8 mouse cellular contexts compared by ENCODE assay signal in the genomic region with DNA sequence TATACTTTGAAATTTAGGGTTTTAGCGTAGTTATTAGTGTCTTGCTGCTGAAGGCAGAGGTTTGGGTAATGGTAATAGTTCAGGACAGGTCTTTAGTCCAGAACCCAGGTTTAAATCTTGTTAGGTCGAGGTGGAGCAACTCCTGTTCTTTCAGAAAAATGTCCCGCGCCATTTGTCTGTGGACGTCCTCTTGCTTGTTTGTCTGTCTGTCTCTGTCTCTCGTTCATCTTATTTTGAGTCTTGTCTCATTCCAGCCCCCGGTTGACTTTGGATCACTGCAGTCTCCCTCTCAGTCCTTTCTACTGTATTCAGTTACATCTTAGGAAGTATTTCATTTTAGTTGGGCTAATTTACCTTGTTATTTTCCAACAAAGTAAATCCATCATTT. TPM values are rescaled to one million over a fixed set of nuclear protein-coding genes. Genes with fewer than 3 reads are reported as not detected.
DNase-seq lines count a peak whose midpoint lies in the region; ATAC-seq and TF ChIP-seq lines count a peak whose summit lies in the region.

No protein-coding gene starts in this region.

- no peak for TF ChIP-seq CTCF in C2C12 (IDR thresholded peaks at IDR 0.05; ENCODE audit: control insufficient read depth, insufficient read depth, insufficient read length)
- no peak for TF ChIP-seq CTCF in liver, adult 2 months (IDR thresholded peaks at IDR 0.05; ENCODE audit: low read depth, low read length)

- 6% methylated on average over 7 of the region's 7 CpGs for WGBS in forebrain, embryonic 14.5 days
- 3% methylated on average over 7 of the region's 7 CpGs for WGBS in liver, adult 2 months

- peaks cover 18% of the 10 kb centered on the region for H3K36me3 ChIP-seq in C2C12 (ENCODE audit: control insufficient read depth, insufficient read depth)
- H3K36me3 ChIP-seq in forebrain, embryonic 14.5 days (ENCODE audit: control insufficient read depth, insufficient read depth, low read length): peaks cover 11% of the 10 kb centered on the region
- H3K36me3 ChIP-seq in liver, adult 2 months (ENCODE audit: control insufficient read depth, insufficient read depth, low read length): peaks cover 15% of the 10 kb centered on the region

- H3K79me2 ChIP-seq in C2C12 (ENCODE audit: control insufficient read depth, insufficient read depth): peaks cover 57% of the 10 kb centered on the region
- H3K79me2 ChIP-seq in liver, adult 2 months (ENCODE audit: control insufficient read depth, insufficient read depth, low read length): peaks cover 35% of the 10 kb centered on the region

- H3K4me1 ChIP-seq in forebrain, embryonic 14.5 days (ENCODE audit: control insufficient read depth, insufficient read depth, low read length): peaks cover 8% of the 10 kb centered on the region; the same call in 1 of the 2 replicates
- H3K4me1 ChIP-seq in liver, adult 2 months (ENCODE audit: control insufficient read depth, insufficient read depth, low read length): peaks cover 20% of the 10 kb centered on the region

- peak; percentile 23 for DNase-seq in CD4-positive, CD25-positive, alpha-beta regulatory T cell, adult 2 months (ENCODE audit: low read depth, low spot score)
- no peak for DNase-seq in forebrain, embryonic 14.5 days (ENCODE audit: low spot score)
- peak; percentile 60 for DNase-seq in liver, adult 2 months (ENCODE audit: extremely low read depth, low read depth, low spot score)
- DNase-seq in frontal cortex, postnatal 36 days (ENCODE audit: low spot score in 2 of 2): no peak
- no peak for DNase-seq in natural killer cell, adult 2 months (ENCODE audit: low spot score in 2 of 2)
- DNase-seq in embryo, embryonic 10 days (ENCODE audit: low spot score): no peak

- H3ac ChIP-seq in C2C12 (ENCODE audit: control insufficient read depth, insufficient read length, low read depth): peak overlapping the region; percentile 21

- H3K27ac ChIP-seq in forebrain, embryonic 14.5 days (ENCODE audit: low read depth, low read length): no peak overlapping the region
- peak overlapping the region; percentile 100 for H3K27ac ChIP-seq in liver, adult 2 months (replicated peaks; ENCODE audit: insufficient read depth, low read depth, low read length)

- no peak for TF ChIP-seq POLR2A in liver, adult 2 months (IDR thresholded peaks at IDR 0.05; ENCODE audit: extremely low read depth, insufficient read depth, low read length)

- H3K4me3 ChIP-seq in C2C12 (ENCODE audit: insufficient read depth, poor library complexity, severe bottlenecking): peak overlapping the region; percentile 87
- peak overlapping the region; percentile 84 for H3K4me3 ChIP-seq in forebrain, embryonic 14.5 days (ENCODE audit: low read depth, low read length)
- H3K4me3 ChIP-seq in liver, adult 2 months (ENCODE audit: insufficient read depth, low read depth, low read length): peak overlapping the region; percentile 99

- no peak for ATAC-seq in CD4-positive, CD25-positive, alpha-beta regulatory T cell, adult 4 months
- ATAC-seq in forebrain, embryonic 14.5 days: no peak

- no peaks in the 10 kb centered on the region for H3K9me3 ChIP-seq in forebrain, embryonic 14.5 days (replicated peaks; ENCODE audit: control insufficient read depth, low read length)

- peaks cover 41% of the 10 kb centered on the region for H3K79me3 ChIP-seq in C2C12 (ENCODE audit: low read depth)

- peak overlapping the region; percentile 85; the same call in 1 of the 2 replicates for H3K9ac ChIP-seq in forebrain, embryonic 14.5 days (ENCODE audit: low read length)
- peak overlapping the region; percentile 99 for H3K9ac ChIP-seq in liver, adult 2 months (ENCODE audit: low read depth, low read length)

- H3K4me2 ChIP-seq in forebrain, embryonic 14.5 days (ENCODE audit: low read length): peak overlapping the region; percentile 81

- no peaks in the 10 kb centered on the region for H3K27me3 ChIP-seq in C2C12 (ENCODE audit: control insufficient read depth, insufficient read depth, insufficient read length)
- H3K27me3 ChIP-seq in forebrain, embryonic 14.5 days (replicated peaks; ENCODE audit: control insufficient read depth, insufficient read depth, low read length): no peaks in the 10 kb centered on the region
- no peaks in the 10 kb centered on the region for H3K27me3 ChIP-seq in liver, adult 2 months (ENCODE audit: control insufficient read depth, insufficient read depth, low read length)

TF ChIP-seq in C2C12, 6 proteins besides CTCF, POLR2A, EP300 and RAD21:
- TF ChIP-seq MYOD1 (IDR thresholded peaks at IDR 0.05; ENCODE audit: control insufficient read depth, insufficient read length, low read depth) (no peak), CEBPB (IDR thresholded peaks at IDR 0.05; ENCODE audit: low read depth) (no peak), MYOG (IDR thresholded peaks at IDR 0.05; ENCODE audit: control insufficient read depth, extremely low read depth, insufficient read length) (no peak), MAX (IDR thresholded peaks at IDR 0.05) (no peak), FOSL1 (IDR thresholded peaks at IDR 0.05; ENCODE audit: insufficient read depth, low read length, poor library complexity, severe bottlenecking) (no peak), USF1 (IDR thresholded peaks at IDR 0.05; ENCODE audit: low read depth) (no peak)

RNA-seq across cellular contexts. Expression of gene Arnt, which starts 0.8 kb away (rescaled TPM):
- polyA plus RNA-seq in CD4-positive, CD25-positive, alpha-beta regulatory T cell, adult 4 months (2017; shearing (Covaris generic)): 10 to 100 TPM; 38.3 to 49.0 TPM
- 13.6 TPM for polyA plus RNA-seq in C2C12 (2012; fragmentation: generic; extraction: Trizol)
- polyA plus RNA-seq in forebrain, embryonic 14.5 days (2014; fragmentation: Nextera tagmentation; extraction: Ambion mirVana): 9.0 and 12.5 TPM in 2 replicates
- total RNA-seq in liver, adult 2 months (2014; rRNA removed): 23.6 and 24.3 TPM in 2 replicates
- 14.2 and 20.8 TPM in 2 replicates for polyA plus RNA-seq in liver, adult 2 months (2012; rRNA removed)

RNA-seq across cellular contexts. Expression of gene 4930558C23Rik, which starts 32.3 kb away (rescaled TPM):
- not detected for polyA plus RNA-seq in CD4-positive, CD25-positive, alpha-beta regulatory T cell, adult 4 months (2017; shearing (Covaris generic))
- polyA plus RNA-seq in C2C12 (2012; fragmentation: generic; extraction: Trizol): not detected
- not detected in 2 replicates for polyA plus RNA-seq in forebrain, embryonic 14.5 days (2014; fragmentation: Nextera tagmentation; extraction: Ambion mirVana)
- total RNA-seq in liver, adult 2 months (2014; rRNA removed): not detected in 2 replicates
- polyA plus RNA-seq in liver, adult 2 months (2012; rRNA removed): not detected in 2 replicates

Comparison
In these comparisons a context has a peak if more than half of its experiments do, and no peak if none do; other contexts are left out.
1. DNase-seq: peak in CD4-positive, CD25-positive, alpha-beta regulatory T cell, adult 2 months (single experiment) and liver, adult 2 months (single experiment); none in forebrain, embryonic 14.5 days (single experiment), frontal cortex, postnatal 36 days (0 of 2), natural killer cell, adult 2 months (0 of 2) and embryo, embryonic 10 days (single experiment).
2. Peak in every context shown above with its lines, with median percentiles within 50 percentile points of each other: H3K4me3 ChIP-seq.